Mouse (Mus musculus): ENCODE measurements around the gene Tprgl. TPM values are rescaled to one million over a fixed set of nuclear protein-coding genes. Genes with fewer than 3 reads are reported as not detected.

The Tprgl gene
- polyA plus RNA-seq (2014; fragmentation: Illumina TruSeq; extraction: RNeasy Lipid Tissue Mini Kit (QIAGEN cat#74804); ENCODE audit: insufficient read depth, low read depth, low replicate concordance): 190 TPM

DNA sequence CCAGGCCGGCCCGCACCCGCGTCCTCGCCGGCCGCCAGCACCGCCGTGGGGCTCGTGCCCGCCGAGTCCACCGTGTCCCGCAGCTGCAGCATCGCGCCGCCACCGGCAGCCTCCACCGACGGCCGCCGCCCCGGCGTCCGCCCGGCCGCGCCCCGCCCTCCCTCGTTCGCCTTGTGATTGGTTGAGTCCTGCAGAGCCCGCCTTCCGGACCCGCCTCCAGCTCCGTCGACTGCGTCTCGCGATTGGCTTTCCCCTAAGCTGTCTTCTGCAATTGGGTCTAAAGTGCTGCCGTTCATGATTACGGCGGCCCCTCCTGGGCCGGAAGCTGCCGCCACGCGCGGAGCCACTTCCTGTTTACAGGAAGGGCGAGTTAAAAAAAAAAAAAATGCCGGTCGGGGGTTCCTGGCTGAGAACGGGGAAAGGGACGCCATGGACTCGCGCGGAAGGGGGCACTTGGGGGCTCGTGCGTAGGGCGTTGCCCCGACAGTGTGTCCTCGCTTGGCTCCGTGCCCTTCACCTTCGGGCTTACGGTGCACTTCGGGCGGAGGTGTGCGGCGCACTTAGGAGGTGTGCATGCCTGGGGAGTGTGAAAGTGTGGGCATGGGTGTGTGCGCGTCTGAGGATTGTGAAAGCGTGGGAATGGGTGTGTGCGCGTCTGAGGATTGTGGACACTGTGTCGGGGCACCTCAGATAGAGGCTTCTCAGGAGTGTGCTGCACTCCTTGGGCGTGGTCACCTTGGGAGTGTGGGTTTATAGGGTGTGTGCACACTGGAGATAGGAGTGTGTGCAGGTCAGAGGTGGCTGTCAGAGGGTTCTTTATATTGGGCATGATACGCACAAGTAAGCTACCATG is at the start of gene Tprgl:
TSS of gene Tprgl (minus strand) at position 129 of the 853 bp plus-strand sequence.

DNA sequence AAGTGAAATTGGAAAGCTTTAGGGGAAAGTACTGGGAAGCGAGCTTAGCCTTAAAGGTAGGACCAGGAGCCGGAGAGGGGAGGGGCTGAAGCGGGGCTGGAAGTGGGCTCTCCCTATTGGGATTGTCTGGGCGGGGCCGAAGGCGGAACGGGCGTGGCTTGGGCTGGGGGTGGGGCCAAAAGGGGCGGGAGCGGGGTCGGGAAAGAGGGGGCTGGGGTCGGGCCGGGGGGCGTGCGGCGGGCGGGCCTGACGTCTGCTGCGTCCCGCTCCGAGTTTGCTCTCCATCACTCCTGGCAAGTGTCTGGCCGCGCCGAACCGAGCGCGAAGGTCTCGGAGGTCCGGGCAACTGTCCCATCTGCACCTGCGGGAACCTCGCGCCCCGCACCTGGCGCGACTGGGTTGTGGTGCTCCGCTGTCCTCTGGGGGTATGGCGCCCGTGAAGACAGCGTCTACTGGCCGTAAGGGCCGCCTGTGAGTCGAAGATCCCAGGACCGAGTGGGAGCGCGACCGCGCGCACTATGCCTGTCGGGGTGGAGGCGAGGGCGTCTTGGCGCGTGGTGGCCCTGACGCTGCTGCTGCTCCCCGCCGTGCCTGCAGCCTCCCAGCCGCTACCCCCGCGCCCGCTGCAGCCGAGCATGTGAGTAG is 10.2 kb upstream of the Tprgl start, which contains the start of gene Megf6:
TSS of gene Megf6 (plus strand) at position 225 of the 645 bp plus-strand sequence.

DNA sequence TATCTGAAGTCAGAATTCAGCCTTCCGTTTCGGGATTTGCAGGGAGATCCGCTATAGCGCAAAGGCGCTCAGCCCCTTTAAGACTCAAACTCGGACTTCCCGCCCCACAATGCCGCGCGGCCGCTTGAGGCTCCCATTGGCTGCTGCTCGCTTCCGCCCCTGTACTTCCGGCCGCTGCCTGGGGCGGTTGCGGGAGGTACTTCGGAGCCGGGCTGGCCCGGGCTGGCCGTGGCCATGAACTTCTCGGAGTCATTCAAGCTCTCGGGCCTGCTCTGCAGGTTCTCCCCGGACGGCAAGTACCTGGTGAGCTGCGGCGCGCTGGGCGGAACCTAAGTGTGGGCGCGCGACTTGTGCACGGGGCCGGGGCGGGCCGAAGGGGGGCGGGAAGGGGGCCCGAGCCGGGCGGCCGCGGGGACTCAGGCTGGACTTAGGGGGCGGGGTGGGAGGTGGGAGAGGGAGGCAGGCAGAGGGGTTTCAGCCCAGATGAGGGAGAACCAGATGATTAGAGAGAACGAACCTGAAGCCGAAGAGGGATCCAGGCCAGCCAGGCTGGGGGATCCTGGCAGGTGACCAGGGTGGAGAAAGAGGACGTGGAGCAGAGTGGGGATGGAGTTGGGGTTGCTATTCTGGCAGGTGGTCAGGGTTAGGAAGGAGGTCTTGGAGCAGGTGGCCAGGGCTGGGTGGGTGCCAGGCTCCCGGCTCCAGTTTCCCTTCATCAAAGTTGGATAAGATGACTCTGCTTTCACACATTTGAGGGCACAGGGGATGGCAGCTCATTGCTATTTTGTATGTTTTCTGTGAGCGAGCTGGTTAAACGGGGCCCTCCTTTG is 18.0 kb downstream of the Tprgl start, which contains the start of gene Wrap73:
TSS of gene Wrap73 (plus strand) at position 162 of the 830 bp plus-strand sequence.

DNA sequence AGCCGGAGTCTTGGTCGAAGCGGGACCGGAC is 20.5 kb downstream of the Tprgl start, which contains the start of gene Trp73:
TSS of gene Trp73 (minus strand) at position 27 of the 31 bp plus-strand sequence.

Other genes starting within 250 kb of the Tprgl start
- 37.7 TPM for gene A430005L14Rik, start 203.4 kb downstream of the Tprgl start, polyA plus RNA-seq (2014; fragmentation: Illumina TruSeq; extraction: RNeasy Lipid Tissue Mini Kit (QIAGEN cat#74804); ENCODE audit: insufficient read depth, low read depth, low replicate concordance)
- 4.7 TPM for gene Dffb, start 185.5 kb downstream of the Tprgl start, polyA plus RNA-seq (2014; fragmentation: Illumina TruSeq; extraction: RNeasy Lipid Tissue Mini Kit (QIAGEN cat#74804); ENCODE audit: insufficient read depth, low read depth, low replicate concordance)
- 8.4 TPM for gene Cep104, start 185.5 kb downstream of the Tprgl start, polyA plus RNA-seq (2014; fragmentation: Illumina TruSeq; extraction: RNeasy Lipid Tissue Mini Kit (QIAGEN cat#74804); ENCODE audit: insufficient read depth, low read depth, low replicate concordance)
- gene Lrrc47, start 148.9 kb downstream of the Tprgl start, polyA plus RNA-seq (2014; fragmentation: Illumina TruSeq; extraction: RNeasy Lipid Tissue Mini Kit (QIAGEN cat#74804); ENCODE audit: insufficient read depth, low read depth, low replicate concordance): 18.3 TPM
- 64.4 TPM for gene Smim1, start 134.4 kb downstream of the Tprgl start, polyA plus RNA-seq (2014; fragmentation: Illumina TruSeq; extraction: RNeasy Lipid Tissue Mini Kit (QIAGEN cat#74804); ENCODE audit: insufficient read depth, low read depth, low replicate concordance)
- not detected for gene Ccdc27, start 118.0 kb downstream of the Tprgl start, polyA plus RNA-seq (2014; fragmentation: Illumina TruSeq; extraction: RNeasy Lipid Tissue Mini Kit (QIAGEN cat#74804); ENCODE audit: insufficient read depth, low read depth, low replicate concordance)
- gene Trp73, start 20.5 kb downstream of the Tprgl start, polyA plus RNA-seq (2014; fragmentation: Illumina TruSeq; extraction: RNeasy Lipid Tissue Mini Kit (QIAGEN cat#74804); ENCODE audit: insufficient read depth, low read depth, low replicate concordance): 2.7 TPM
- gene Wrap73, start 18.3 kb downstream of the Tprgl start, polyA plus RNA-seq (2014; fragmentation: Illumina TruSeq; extraction: RNeasy Lipid Tissue Mini Kit (QIAGEN cat#74804); ENCODE audit: insufficient read depth, low read depth, low replicate concordance): 11.6 TPM
- gene Megf6, start 10.1 kb upstream of the Tprgl start, polyA plus RNA-seq (2014; fragmentation: Illumina TruSeq; extraction: RNeasy Lipid Tissue Mini Kit (QIAGEN cat#74804); ENCODE audit: insufficient read depth, low read depth, low replicate concordance): 26.4 TPM
- gene Arhgef16, start 141.0 kb upstream of the Tprgl start, polyA plus RNA-seq (2014; fragmentation: Illumina TruSeq; extraction: RNeasy Lipid Tissue Mini Kit (QIAGEN cat#74804); ENCODE audit: insufficient read depth, low read depth, low replicate concordance): 5.9 TPM
- gene B230104I21Rik, start 175.5 kb upstream of the Tprgl start, polyA plus RNA-seq (2014; fragmentation: Illumina TruSeq; extraction: RNeasy Lipid Tissue Mini Kit (QIAGEN cat#74804); ENCODE audit: insufficient read depth, low read depth, low replicate concordance): not detected